Mouse (Mus musculus): Measurements from ENCODE around the gene Rrp1. TPM values are rescaled to one million over a fixed set of nuclear protein-coding genes. Genes with fewer than 3 reads are reported as not detected.
"Not testable (repeated sequence)": the region's sequence is repeated elsewhere in the genome, so short reads cannot be mapped to it uniquely, and the experiment has no call there.

The Rrp1 gene
- total and polyA plus RNA-seq, 3 experiments, result 51.3 to 94.4 (median 88.8) TPM

DNA sequence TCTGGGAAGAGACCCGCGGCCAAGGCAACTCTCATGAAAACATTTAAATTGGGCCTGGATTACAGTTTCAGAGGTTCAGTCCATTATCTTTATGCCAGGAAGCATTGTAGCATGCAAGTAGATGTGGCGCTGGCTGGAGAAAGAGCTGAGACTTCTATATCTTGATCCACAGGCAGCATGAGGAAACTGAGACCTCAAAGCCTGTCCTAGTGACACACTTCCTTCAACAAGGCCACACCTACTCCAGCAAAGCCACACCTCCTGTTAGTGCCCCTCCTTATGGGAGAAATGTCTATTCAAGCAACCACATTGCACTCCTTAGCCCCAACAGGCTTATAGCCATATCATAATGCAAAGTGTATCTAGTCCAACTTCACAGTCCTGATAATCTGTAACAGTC, 9.8 kb upstream of the Rrp1 start:
- TF ChIP-seq CTCF (IDR thresholded peaks at IDR 0.05) (no peak), POLR2A (IDR thresholded peaks at IDR 0.05; ENCODE audit: insufficient read depth, low read depth, low read length) (no peak), EP300 (IDR thresholded peaks at IDR 0.05; ENCODE audit: insufficient read depth, low read depth, low read length) (no peak)
- H3K27me3 ChIP-seq (ENCODE audit: control insufficient read depth, insufficient read depth, low read length), result no peaks in the 10 kb centered on the region
- H3K79me2 ChIP-seq (replicated peaks; ENCODE audit: control insufficient read depth, insufficient read depth, low read length), result no peaks in the 10 kb centered on the region
- intact Hi-C loops (cut with DNase I), result loop anchor here (10.0 kb wide), 1 partner anchor 152 kb away; the partner anchor contains the start of gene Ilvbl
- no peak for DNase-seq
- H3K27ac ChIP-seq, result no peak overlapping the region
- H3K9ac ChIP-seq (ENCODE audit: low read depth, low read length), result no peak overlapping the region
- H3K4me3 ChIP-seq, result no peak overlapping the region
- H3K4me1 ChIP-seq (ENCODE audit: control insufficient read depth, insufficient read depth, low read length), result peaks cover 2% of the 10 kb centered on the region; the same call in 1 of the 2 replicates
- H3K36me3 ChIP-seq (ENCODE audit: control insufficient read depth, insufficient read depth, low read length), result no peaks in the 10 kb centered on the region
- WGBS, result 84% methylated on average over 3 of the region's 3 CpGs

DNA sequence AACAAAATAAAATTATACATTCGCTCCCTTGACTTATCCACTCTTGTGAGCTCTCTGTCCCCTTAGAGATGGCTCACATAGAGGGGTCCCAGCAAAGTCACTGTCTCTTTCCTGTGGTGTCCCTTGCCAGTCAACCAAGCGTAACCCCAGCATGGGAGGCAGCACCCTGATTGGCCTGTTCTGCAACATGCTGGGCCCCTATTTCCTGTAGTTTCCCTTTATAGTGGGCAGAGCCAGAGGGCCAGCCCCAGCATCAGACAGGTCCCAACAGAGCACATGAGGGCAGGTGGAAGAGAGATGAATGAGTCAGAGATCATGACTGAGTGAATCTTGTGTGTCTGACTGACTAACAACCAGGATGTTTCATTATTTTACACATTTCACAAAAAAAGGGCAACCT, 8.1 kb upstream of the Rrp1 start:
- Histone ChIP-seq H3K79me2 (replicated peaks; ENCODE audit: control insufficient read depth, insufficient read depth, low read length) (no peaks in the 10 kb centered on the region), H3K27ac (no peak overlapping the region), H3K4me3 (no peak overlapping the region), H3K4me1 (ENCODE audit: control insufficient read depth, insufficient read depth, low read length) (no peaks in the 10 kb centered on the region), H3K27me3 (ENCODE audit: control insufficient read depth, insufficient read depth, low read length) (no peaks in the 10 kb centered on the region), H3K9ac (ENCODE audit: low read depth, low read length) (no peak overlapping the region), H3K36me3 (ENCODE audit: control insufficient read depth, insufficient read depth, low read length) (no peaks in the 10 kb centered on the region)
- intact Hi-C loops (cut with DNase I), result loop anchor here (10.0 kb wide), 1 partner anchor 154 kb away; the partner anchor contains the start of gene Ilvbl
- no peak for DNase-seq
- TF ChIP-seq EP300 (IDR thresholded peaks at IDR 0.05; ENCODE audit: insufficient read depth, low read depth, low read length), result no peak
- no peak for TF ChIP-seq POLR2A (IDR thresholded peaks at IDR 0.05; ENCODE audit: insufficient read depth, low read depth, low read length)
- no peak for TF ChIP-seq CTCF (IDR thresholded peaks at IDR 0.05)
- WGBS, result 79% methylated on average over 2 of the region's 2 CpGs

DNA sequence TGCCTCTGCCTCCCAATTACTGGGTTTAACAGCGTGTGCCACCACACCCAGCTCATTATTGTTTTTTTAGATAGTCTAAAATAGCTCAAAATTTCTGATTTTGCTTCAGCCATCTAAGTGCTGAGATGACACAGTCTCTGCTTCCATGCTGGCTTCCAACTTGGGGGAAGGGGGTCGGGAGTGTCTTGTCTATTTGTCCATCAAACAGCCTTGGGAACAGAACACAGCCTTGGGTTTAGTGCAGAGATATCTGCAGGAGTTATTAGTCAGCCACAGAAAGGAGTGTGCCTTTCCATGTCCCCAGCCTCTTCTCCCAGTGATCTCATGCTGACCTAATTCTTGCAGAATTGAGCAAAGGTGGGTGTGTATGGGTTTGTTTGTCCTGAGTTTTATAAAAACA, 5.9 kb upstream of the Rrp1 start:
- H3K36me3 ChIP-seq (ENCODE audit: control insufficient read depth, insufficient read depth, low read length), result no peaks in the 10 kb centered on the region
- no peaks in the 10 kb centered on the region for H3K4me1 ChIP-seq (ENCODE audit: control insufficient read depth, insufficient read depth, low read length)
- no peaks in the 10 kb centered on the region for H3K79me2 ChIP-seq (replicated peaks; ENCODE audit: control insufficient read depth, insufficient read depth, low read length)
- H3K27ac ChIP-seq, result no peak overlapping the region
- H3K4me3 ChIP-seq, result no peak overlapping the region
- no peak for TF ChIP-seq POLR2A (IDR thresholded peaks at IDR 0.05; ENCODE audit: insufficient read depth, low read depth, low read length)
- TF ChIP-seq EP300 (IDR thresholded peaks at IDR 0.05; ENCODE audit: insufficient read depth, low read depth, low read length), result no peak
- TF ChIP-seq CTCF (IDR thresholded peaks at IDR 0.05), result no peak
- intact Hi-C loops (cut with DNase I), result no loop called here
- no peak for DNase-seq
- no peak overlapping the region for H3K9ac ChIP-seq (ENCODE audit: low read depth, low read length)
- WGBS, result 74% methylated on average over 2 of the region's 2 CpGs
- H3K27me3 ChIP-seq (ENCODE audit: control insufficient read depth, insufficient read depth, low read length), result no peaks in the 10 kb centered on the region

DNA sequence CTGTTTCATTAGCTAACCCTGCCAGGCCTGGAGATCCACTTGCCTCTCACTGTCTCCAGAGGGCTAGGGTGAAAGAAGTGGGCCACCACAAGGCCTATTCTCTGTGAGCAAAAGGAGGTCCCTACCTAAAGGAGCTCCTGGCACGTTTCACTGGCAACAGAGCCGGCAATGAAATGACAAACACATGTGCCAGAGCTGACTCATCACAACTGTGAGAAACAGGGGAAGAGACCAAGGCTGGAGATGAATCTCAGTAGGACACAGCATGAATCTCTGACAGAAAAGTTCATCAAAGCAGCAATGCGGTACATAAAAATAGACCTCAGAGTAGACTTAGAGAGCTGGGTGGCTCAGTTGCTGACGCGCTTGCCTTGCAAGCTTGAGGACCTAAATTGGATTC, 5.0 kb upstream of the Rrp1 start:
- intact Hi-C loops (cut with DNase I), result no loop called here
- Histone ChIP-seq H3K4me3 (no peak overlapping the region), H3K36me3 (ENCODE audit: control insufficient read depth, insufficient read depth, low read length) (no peaks in the 10 kb centered on the region), H3K4me1 (ENCODE audit: control insufficient read depth, insufficient read depth, low read length) (no peaks in the 10 kb centered on the region), H3K79me2 (replicated peaks; ENCODE audit: control insufficient read depth, insufficient read depth, low read length) (no peaks in the 10 kb centered on the region), H3K27me3 (ENCODE audit: control insufficient read depth, insufficient read depth, low read length) (no peaks in the 10 kb centered on the region), H3K9ac (ENCODE audit: low read depth, low read length) (no peak overlapping the region), H3K27ac (no peak overlapping the region)
- no peak for DNase-seq
- 57% methylated on average over 5 of the region's 5 CpGs for WGBS
- no peak for TF ChIP-seq EP300 (IDR thresholded peaks at IDR 0.05; ENCODE audit: insufficient read depth, low read depth, low read length)
- TF ChIP-seq POLR2A (IDR thresholded peaks at IDR 0.05; ENCODE audit: insufficient read depth, low read depth, low read length), result no peak
- TF ChIP-seq CTCF (IDR thresholded peaks at IDR 0.05), result no peak

DNA sequence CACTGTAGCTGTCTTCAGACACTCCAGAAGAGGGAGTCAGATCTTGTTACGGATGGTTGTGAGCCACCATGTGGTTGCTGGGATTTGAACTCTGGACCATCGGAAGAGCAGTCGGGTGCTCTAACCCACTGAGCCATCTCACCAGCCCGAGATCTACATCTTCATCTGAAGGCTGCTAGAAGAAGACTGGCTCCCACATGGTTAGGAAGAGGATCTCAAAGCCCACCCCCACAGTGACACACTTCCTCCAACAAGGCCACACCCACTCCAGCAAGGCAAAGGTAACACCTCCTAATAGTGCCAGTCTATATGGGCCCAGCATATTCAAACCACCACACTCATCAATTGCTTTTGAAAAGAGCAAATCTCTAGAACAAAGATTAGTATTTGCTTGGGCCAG, 2.1 kb upstream of the Rrp1 start:
- not testable (repeated sequence) for H3K36me3 ChIP-seq (ENCODE audit: control insufficient read depth, insufficient read depth, low read length); H3K27ac ChIP-seq; H3K9ac ChIP-seq (ENCODE audit: low read depth, low read length); H3K27me3 ChIP-seq (ENCODE audit: control insufficient read depth, insufficient read depth, low read length); DNase-seq; H3K4me3 ChIP-seq; H3K4me1 ChIP-seq (ENCODE audit: control insufficient read depth, insufficient read depth, low read length); H3K79me2 ChIP-seq (replicated peaks; ENCODE audit: control insufficient read depth, insufficient read depth, low read length)
- WGBS, result 88% methylated on average over 3 of the region's 4 CpGs
- intact Hi-C loops (cut with DNase I), result loop anchor here (5.0 kb wide), 1 partner anchor 228 kb away; the partner anchor contains the start of gene Pwp2

DNA sequence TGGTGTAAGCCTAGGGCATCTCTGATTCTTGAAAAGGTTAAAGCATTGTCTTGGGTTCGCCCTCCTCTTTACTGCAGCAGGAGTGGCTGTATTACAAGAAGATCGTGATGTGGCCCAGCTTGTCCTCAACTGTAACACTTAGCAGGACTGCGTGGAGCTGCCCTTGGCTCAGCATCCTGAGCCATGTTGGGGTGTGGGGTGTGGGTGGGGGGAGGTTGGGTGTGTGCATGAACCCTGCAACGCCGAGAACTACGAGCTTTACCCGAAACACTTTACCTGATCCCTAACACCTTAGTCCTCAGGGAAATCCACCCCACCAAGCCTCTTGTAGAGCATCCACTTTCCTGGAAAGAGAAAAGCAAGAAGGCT, 293 bp upstream of the Rrp1 start:
- no peaks in the 10 kb centered on the region for H3K4me1 ChIP-seq (ENCODE audit: control insufficient read depth, insufficient read depth, low read length)
- H3K79me2 ChIP-seq (replicated peaks; ENCODE audit: control insufficient read depth, insufficient read depth, low read length), result no peaks in the 10 kb centered on the region
- H3K36me3 ChIP-seq (ENCODE audit: control insufficient read depth, insufficient read depth, low read length), result no peaks in the 10 kb centered on the region
- peak overlapping the region; percentile 85 for H3K27ac ChIP-seq
- 36% methylated on average over 7 of the region's 7 CpGs for WGBS
- H3K4me3 ChIP-seq, result peak overlapping the region; percentile 94
- no peak for DNase-seq
- intact Hi-C loops (cut with DNase I), result loop anchor here (5.0 kb wide), 1 partner anchor 226 kb away; the partner anchor contains the start of gene Pwp2
- H3K9ac ChIP-seq (ENCODE audit: low read depth, low read length), result 0 out of 2 replicates have a peak overlapping the region, but pooled peaks have one; percentile 18
- TF ChIP-seq CTCF (IDR thresholded peaks at IDR 0.05) (no peak), EP300 (IDR thresholded peaks at IDR 0.05; ENCODE audit: insufficient read depth, low read depth, low read length) (no peak), POLR2A (IDR thresholded peaks at IDR 0.05; ENCODE audit: insufficient read depth, low read depth, low read length) (no peak)
- no peaks in the 10 kb centered on the region for H3K27me3 ChIP-seq (ENCODE audit: control insufficient read depth, insufficient read depth, low read length)

All from heart, adult 2 months (tissue).